In the genomic region with DNA sequence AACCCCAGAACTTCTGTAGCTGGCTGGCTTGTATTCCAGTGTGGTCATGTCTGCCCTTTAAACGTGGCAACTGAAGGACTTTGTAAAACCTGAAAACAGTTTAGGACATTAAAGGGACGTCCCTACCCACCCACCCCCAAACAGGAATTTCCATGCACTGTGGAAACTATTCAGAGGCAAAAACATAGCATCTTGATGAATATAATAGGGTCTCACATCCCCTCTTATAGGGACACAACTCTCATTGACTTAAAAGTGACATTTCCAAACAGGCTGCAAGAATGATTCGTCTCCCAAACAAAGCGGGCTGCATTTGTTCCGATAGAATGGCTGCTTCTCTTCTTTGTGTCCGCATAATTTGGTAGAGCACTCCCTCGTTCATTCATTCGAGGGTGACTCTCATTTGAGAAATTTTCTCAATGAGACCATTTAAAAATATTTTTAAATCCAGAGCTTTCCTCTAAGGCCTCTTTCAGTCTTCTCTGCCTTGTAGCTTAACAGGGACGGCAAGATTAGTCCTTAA, we compare ENCODE assay signal across 21 mouse cellular contexts. TPM values are rescaled to one million over a fixed set of nuclear protein-coding genes. Genes with fewer than 3 reads are reported as not detected.
DNase-seq lines count a peak whose midpoint lies in the region; ATAC-seq and TF ChIP-seq lines count a peak whose summit lies in the region.
"Had no signal": no experiment of that assay in that cellular context is flagged by ENCODE, and none has a peak within 500 bp of the region (broad histone marks: within the 10 kb centered on the region; RNA-seq: fewer than 3 reads in every experiment).

No protein-coding gene starts in this region.

- TF ChIP-seq CTCF in forebrain, postnatal 0 days (IDR thresholded peaks at IDR 0.05; ENCODE audit: low read depth), result no peak

- no peaks in the 10 kb centered on the region for H3K9me3 ChIP-seq in forebrain, embryonic 12.5 days
- H3K9me3 ChIP-seq in forebrain, postnatal 0 days (ENCODE audit: low read length), result no peaks in the 10 kb centered on the region
- no peaks in the 10 kb centered on the region for H3K9me3 ChIP-seq in kidney, embryonic 15.5 days (replicated peaks)
- H3K9me3 ChIP-seq: intestine, embryonic 15.5 days; limb, embryonic 13.5 days; liver, embryonic 13.5 days had no signal

- no peak overlapping the region for H3K4me3 ChIP-seq in forebrain, embryonic 12.5 days (replicated peaks)
- H3K4me3 ChIP-seq in forebrain, postnatal 0 days (ENCODE audit: low read depth, low read length), result no peak overlapping the region
- no peak overlapping the region for H3K4me3 ChIP-seq in kidney, embryonic 15.5 days (replicated peaks)
- H3K4me3 ChIP-seq: intestine, embryonic 15.5 days; limb, embryonic 13.5 days; liver, embryonic 13.5 days had no signal

- H3K36me3 ChIP-seq in forebrain, embryonic 12.5 days (replicated peaks), result no peaks in the 10 kb centered on the region
- H3K36me3 ChIP-seq in forebrain, postnatal 0 days (ENCODE audit: insufficient read depth), result no peaks in the 10 kb centered on the region
- no peaks in the 10 kb centered on the region for H3K36me3 ChIP-seq in kidney, embryonic 15.5 days
- H3K36me3 ChIP-seq: intestine, embryonic 15.5 days; limb, embryonic 13.5 days; liver, embryonic 13.5 days had no signal

- no peaks in the 10 kb centered on the region for H3K27me3 ChIP-seq in forebrain, embryonic 12.5 days
- H3K27me3 ChIP-seq in forebrain, postnatal 0 days (ENCODE audit: insufficient read depth, low read length), result no peaks in the 10 kb centered on the region
- no peaks in the 10 kb centered on the region for H3K27me3 ChIP-seq in kidney, embryonic 15.5 days
- H3K27me3 ChIP-seq: CH12.LX; intestine, embryonic 15.5 days; limb, embryonic 13.5 days; liver, embryonic 13.5 days had no signal

- WGBS in forebrain, embryonic 12.5 days, result 16% methylated on average over 9 of the region's 9 CpGs
- WGBS in forebrain, postnatal 0 days, result 21% methylated on average over 9 of the region's 9 CpGs
- 42% methylated on average over 9 of the region's 9 CpGs for WGBS in kidney, embryonic 15.5 days

- peaks cover 25% of the 10 kb centered on the region for H3K4me1 ChIP-seq in forebrain, embryonic 12.5 days
- no peaks in the 10 kb centered on the region for H3K4me1 ChIP-seq in forebrain, postnatal 0 days (ENCODE audit: insufficient read depth)
- H3K4me1 ChIP-seq in kidney, embryonic 15.5 days, result peaks cover 36% of the 10 kb centered on the region
- H3K4me1 ChIP-seq: intestine, embryonic 15.5 days had no signal

- ATAC-seq in forebrain, embryonic 12.5 days (ENCODE audit: low FRiP score), result 0 out of 2 replicates have a peak, but pooled peaks have one; percentile 22
- ATAC-seq in forebrain, postnatal 0 days, result no peak
- ATAC-seq in kidney, embryonic 15.5 days (replicated peaks; ENCODE audit: low FRiP score), result no peak
- ATAC-seq: intestine, embryonic 15.5 days; midbrain, embryonic 16.5 days had no signal

- no peak overlapping the region for H3K27ac ChIP-seq in forebrain, embryonic 12.5 days
- no peak overlapping the region for H3K27ac ChIP-seq in forebrain, postnatal 0 days (ENCODE audit: low read depth, low read length)
- 0 out of 2 replicates have a peak overlapping the region, but pooled peaks have one; percentile 70 for H3K27ac ChIP-seq in kidney, embryonic 15.5 days
- H3K27ac ChIP-seq: intestine, embryonic 15.5 days; limb, embryonic 13.5 days; liver, embryonic 13.5 days had no signal

- no peak for DNase-seq in forebrain, postnatal 0 days
- no peak for DNase-seq in kidney, postnatal 4 days
- DNase-seq in embryo, embryonic 10.5 days (ENCODE audit: low spot score), result peak; percentile 69
- DNase-seq in retina, postnatal 1 day, result peak; percentile 58
- DNase-seq in kidney, postnatal 10 days, result no peak
- DNase-seq: cerebellum, adult 2 months; heart, postnatal 4 days; kidney, adult 9 months; liver, embryonic 13.5 days; lung, embryonic 14.5 days; lung, postnatal 36 days; thymus, postnatal 25 days had no signal

- H3K4me2 ChIP-seq in forebrain, embryonic 12.5 days, result no peak overlapping the region; the same call in 1 of the 2 replicates
- H3K4me2 ChIP-seq in forebrain, postnatal 0 days (ENCODE audit: low read depth), result no peak overlapping the region
- no peak overlapping the region for H3K4me2 ChIP-seq in kidney, embryonic 15.5 days
- H3K4me2 ChIP-seq: intestine, embryonic 15.5 days; limb, embryonic 13.5 days; liver, embryonic 13.5 days; lung, embryonic 14.5 days had no signal

- H3K9ac ChIP-seq in forebrain, embryonic 12.5 days, result no peak overlapping the region
- no peak overlapping the region for H3K9ac ChIP-seq in forebrain, postnatal 0 days
- H3K9ac ChIP-seq in kidney, embryonic 15.5 days, result no peak overlapping the region
- H3K9ac ChIP-seq: intestine, embryonic 15.5 days; limb, embryonic 13.5 days; liver, embryonic 13.5 days; lung, embryonic 14.5 days had no signal

RNA-seq across cellular contexts. Expression of a gene that starts 59.2 kb away (rescaled TPM):
- 0.61 and 0.77 TPM in 2 replicates for polyA plus RNA-seq in forebrain, embryonic 12.5 days (2016; fragmentation: Nextera tagmentation; extraction: Ambion mirVana)
- 1.00 TPM in 1 of 2 replicates, not detected in the other for total RNA-seq in forebrain, postnatal 0 days (2014; rRNA removed)
- 2.2 and 2.3 TPM in 2 replicates for polyA plus RNA-seq in forebrain, postnatal 0 days (2015; fragmentation: Nextera tagmentation; extraction: Ambion mirVana)
- polyA plus RNA-seq in kidney, embryonic 15.5 days (2015; fragmentation: Nextera tagmentation; extraction: Ambion mirVana), result 6.4 and 6.9 TPM in 2 replicates
- total RNA-seq: adrenal gland, postnatal 4 days; CH12.LX; gastrocnemius, adult 18-20 months; heart, postnatal 4 days; megakaryocyte-erythroid progenitor cell, adult 5-6 weeks had no signal

Comparison
In these comparisons a context has a peak if more than half of its experiments do, and no peak if none do; other contexts are left out.
1. DNase-seq: peak in embryo, embryonic 10.5 days (single experiment) and retina, postnatal 1 day (single experiment); none in forebrain, postnatal 0 days (single experiment), kidney, postnatal 4 days (0 of 2) and kidney, postnatal 10 days (single experiment).